Mouse (Mus musculus) c-Kit-negative CD71-positive TER-119-positive erythroid progenitor cells, embryonic 14.5 days (primary cell): ENCODE measurements around the gene Mipol1.
"Not testable (repeated sequence)": the region's sequence is repeated elsewhere in the genome, so short reads cannot be mapped to it uniquely, and the experiment has no call there.

ENCODE experiments used
- DNase-seq: peaks from one replicate; pipeline ENCODE4 v3.0.0-alpha.2; 2013; ENCODE audit warnings: low read depth, low spot score

Mipol1 gene

DNA sequence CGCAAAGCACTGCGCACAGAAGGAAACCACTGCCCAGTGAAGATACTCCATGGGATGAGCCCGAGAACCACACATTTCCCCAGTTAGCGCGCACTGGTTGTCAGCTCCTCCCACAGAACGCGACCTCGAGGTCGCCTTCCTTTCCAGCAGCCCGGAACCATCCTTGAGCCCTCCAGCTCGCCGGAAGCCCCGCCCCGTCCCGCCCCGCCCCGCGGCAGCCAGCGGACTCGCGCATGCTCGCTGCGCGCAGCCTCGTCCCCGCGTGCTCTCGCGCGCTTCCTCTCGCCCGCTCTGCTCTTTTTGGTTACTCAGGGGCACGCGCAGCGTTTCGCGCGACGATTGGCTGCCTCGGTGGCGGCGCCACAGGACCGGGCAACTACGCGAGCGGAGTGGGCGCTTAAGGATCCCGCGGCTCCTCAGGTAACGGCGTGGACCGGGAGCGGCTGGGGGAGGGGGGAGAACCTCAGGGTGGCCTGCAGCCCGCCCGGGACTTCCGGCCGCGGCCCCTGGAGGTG is at the start of gene Mipol1, which contains the start of gene Prps1l3:
Mipol1 (plus strand) TSS at position 236 of the 515 bp plus-strand sequence.
Prps1l3 (plus strand) TSS at position 221 of the 515 bp plus-strand sequence.
- peak; percentile 89 for DNase-seq

- no peak for DNase-seq
These were observed 45.7 kb upstream of the Mipol1 start for GRCm38 (mm10) chr12:57184401-57185147.

DNA sequence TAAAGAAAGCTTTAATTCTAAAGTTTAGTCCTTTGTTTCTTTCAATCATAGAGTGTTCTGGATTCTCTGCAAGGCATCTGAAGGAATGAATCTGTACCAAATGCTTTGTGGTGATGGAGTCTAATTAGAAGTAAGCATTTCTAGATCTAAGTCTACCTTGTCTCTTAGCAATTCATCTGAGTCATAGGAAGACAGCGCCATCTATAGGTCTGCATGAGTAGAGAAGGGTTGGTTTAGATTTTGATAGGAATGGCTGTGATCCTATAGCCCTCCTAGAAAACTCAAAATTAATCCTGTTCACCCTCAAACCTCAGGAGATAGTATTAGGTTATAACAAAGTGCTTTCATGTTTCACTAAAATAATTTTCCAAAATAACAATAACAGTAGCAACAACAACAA is 44.8 kb upstream of the Mipol1 start:
- DNase-seq: peak; percentile 66

- DNase-seq: no peak
These were observed 44.1 kb upstream of the Mipol1 start for GRCm38 (mm10) chr12:57186126-57186525.

- DNase-seq: no peak
These were observed 43.2 kb upstream of the Mipol1 start for GRCm38 (mm10) chr12:57187032-57187431.

- peak; percentile 73 for DNase-seq
These were observed 35.6 kb upstream of the Mipol1 start for GRCm38 (mm10) chr12:57194609-57195008.

GRCm38 (mm10) chr12:57196286-57196607 is 34.0 kb upstream of the Mipol1 start:
- no peak for DNase-seq

- peak; percentile 62 for DNase-seq
These were observed 33.4 kb upstream of the Mipol1 start for GRCm38 (mm10) chr12:57196608-57197362.

GRCm38 (mm10) chr12:57197363-57198026 is 32.7 kb upstream of the Mipol1 start, which contains the start of gene Slc25a21:
Gene Slc25a21 (minus strand): TSS chr12:57197472.
- DNase-seq: peak; percentile 68

DNA sequence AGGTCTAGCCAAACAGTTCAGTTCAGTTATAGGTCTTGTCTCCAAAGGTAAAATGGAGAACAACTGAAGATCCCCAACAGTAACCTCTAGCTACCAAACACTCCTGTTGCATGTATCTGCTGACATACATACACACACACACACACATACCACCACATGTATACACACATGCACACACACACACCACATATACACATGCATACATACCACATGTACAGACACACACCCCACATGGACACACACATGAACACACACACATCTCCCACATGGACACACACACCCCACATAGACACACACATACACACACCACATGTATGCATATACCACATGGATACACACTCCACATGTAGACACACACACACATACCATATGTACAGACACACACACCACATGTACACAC is 32.0 kb upstream of the Mipol1 start:
- peak; percentile 36 for DNase-seq

- DNase-seq: no peak
These were observed 30.8 kb upstream of the Mipol1 start for GRCm38 (mm10) chr12:57199427-57199826.

DNA sequence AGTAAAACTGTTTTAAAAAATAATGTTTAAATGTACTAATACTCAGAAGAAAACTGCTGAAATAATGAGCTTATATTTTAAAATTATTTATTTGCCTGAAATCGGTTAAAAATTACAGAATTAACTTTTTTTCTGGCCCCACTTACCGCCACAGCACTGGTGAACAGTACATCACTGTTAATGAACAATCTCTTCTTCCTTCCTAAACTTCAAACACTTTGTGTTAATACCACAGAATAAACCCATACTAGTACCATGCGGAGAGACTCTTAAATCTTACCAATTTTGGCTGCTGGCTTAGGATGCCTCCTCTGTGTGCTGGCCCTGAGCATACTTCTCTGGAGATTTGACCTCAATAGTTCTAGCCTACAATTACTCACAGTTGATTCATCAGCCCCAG is 28.3 kb upstream of the Mipol1 start:
- no peak for DNase-seq

GRCm38 (mm10) chr12:57204276-57204851 is 25.9 kb upstream of the Mipol1 start:
- DNase-seq: no peak

GRCm38 (mm10) chr12:57211353-57212311 is 18.6 kb upstream of the Mipol1 start:
- no peak for DNase-seq

- DNase-seq: not testable (repeated sequence)
These were observed 17.8 kb upstream of the Mipol1 start for GRCm38 (mm10) chr12:57212463-57212862.

GRCm38 (mm10) chr12:57226411-57226810 is 3.8 kb upstream of the Mipol1 start:
- DNase-seq: no peak

DNA sequence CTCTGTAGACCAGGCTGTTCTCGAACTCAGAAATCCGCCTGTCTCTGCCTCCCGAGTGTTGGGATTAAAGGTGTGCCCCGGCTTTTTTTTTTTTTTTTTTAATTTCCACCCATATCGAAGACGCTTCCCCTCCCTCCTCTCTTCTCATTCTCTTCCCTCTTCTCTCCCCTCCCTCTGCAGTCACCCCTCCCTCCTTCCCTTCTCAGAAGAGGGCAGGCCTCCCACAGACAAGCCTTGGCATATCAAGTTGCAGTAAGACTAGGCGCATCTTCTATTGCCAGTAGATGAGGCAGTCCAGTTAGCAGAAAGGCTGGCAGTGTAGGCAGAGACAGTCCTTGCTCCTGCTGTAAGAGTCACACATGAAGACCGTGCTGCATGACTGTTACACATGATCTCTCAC is 2.5 kb upstream of the Mipol1 start:
- DNase-seq: no peak

GRCm38 (mm10) chr12:57229703-57230102 is 524 bp upstream of the Mipol1 start:
- no peak for DNase-seq

GRCm38 (mm10) chr12:57231085-57231875 is 1.1 kb downstream of the Mipol1 start:
- peak; percentile 46 for DNase-seq

DNA sequence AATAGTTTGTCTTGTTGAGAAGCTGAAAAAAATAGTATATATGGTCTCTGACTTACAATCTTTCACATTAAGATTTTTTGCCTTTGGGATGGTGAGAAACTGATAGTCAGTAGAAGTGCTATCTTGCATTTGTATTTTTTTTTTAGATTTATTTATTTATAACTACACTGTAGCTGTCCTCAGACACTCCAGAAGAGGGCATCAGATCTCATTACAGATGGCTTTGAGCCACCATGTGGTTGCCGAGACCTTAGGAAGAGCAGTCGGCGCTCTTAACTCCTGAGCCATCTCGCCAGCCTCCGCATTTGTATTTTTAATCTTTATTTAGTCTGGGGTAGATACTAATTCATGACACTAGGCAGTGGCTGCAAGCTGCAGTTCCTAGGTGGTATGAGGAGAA is 3.2 kb downstream of the Mipol1 start:
- DNase-seq: no peak
